Mouse (Mus musculus) embryonic facial prominence, embryonic 11.5 days (tissue): ENCODE measurements around the gene Bst2. TPM values are rescaled to one million over a fixed set of nuclear protein-coding genes. Genes with fewer than 3 reads are reported as not detected.
A peak's percentile ranks its signal among the peaks of the same experiment; 100 is the strongest.

Experiments used
- ATAC-seq: fragments of 200-750 bp; cut with Nextera tagmentation; replicated peaks from 2 replicates; pipeline ENCODE4 v1.8.0; 2017; ENCODE audit warnings: low read depth; ENCODE audit not compliant: insufficient number of reproducible peaks, low FRiP score, low TSS enrichment
- DNase-seq: peaks from one replicate; pipeline ENCODE4 v3.0.0-alpha.2; 2015; ENCODE audit warnings: low spot score
- H3K27ac ChIP-seq: fragments of 300-500 bp; sonication (generic); replicated peaks from 2 replicates; pipeline ENCODE4 v1.5.1; 2014; ENCODE audit warnings: mild to moderate bottlenecking, low read depth, low read length, control low read depth
- H3K27me3 ChIP-seq: fragments of 300-500 bp; sonication (generic); 2 replicates; pipeline ENCODE4 v1.6.1; 2014; ENCODE audit warnings: mild to moderate bottlenecking, low read length, moderate library complexity, mixed read lengths; ENCODE audit not compliant: control insufficient read depth, insufficient read depth
- H3K36me3 ChIP-seq: fragments of 300-500 bp; sonication (generic); replicated peaks from 2 replicates; pipeline ENCODE4 v1.6.1; 2014; ENCODE audit warnings: low read depth, mild to moderate bottlenecking, low read length, moderate library complexity, mixed read lengths; ENCODE audit not compliant: control insufficient read depth, insufficient read depth
- H3K4me1 ChIP-seq: fragments of 300-500 bp; sonication (generic); 2 replicates; pipeline ENCODE4 v1.6.1; 2014; ENCODE audit warnings: low read length, mixed read lengths; ENCODE audit not compliant: control insufficient read depth, insufficient read depth
- H3K4me2 ChIP-seq: fragments of 300-500 bp; sonication (generic); 2 replicates; pipeline ENCODE4 v1.6.1; 2014; ENCODE audit warnings: low read depth, mild to moderate bottlenecking, control low read depth, low read length, moderate library complexity
- H3K4me3 ChIP-seq: fragments of 300-500 bp; sonication (generic); 2 replicates; pipeline ENCODE4 v1.5.1; 2014; ENCODE audit warnings: low read depth, low read length, control low read depth
- H3K9ac ChIP-seq: fragments of 300-500 bp; sonication (generic); replicated peaks from 2 replicates; pipeline ENCODE4 v1.6.1; 2014; ENCODE audit warnings: mild to moderate bottlenecking, control low read depth, low read length
- H3K9me3 ChIP-seq: fragments of 300-500 bp; sonication (generic); replicated peaks from 2 replicates; pipeline ENCODE4 v1.6.1; 2016; ENCODE audit warnings: mild to moderate bottlenecking, low read length, inconsistent platforms, mixed read lengths; ENCODE audit not compliant: control insufficient read depth
- WGBS: fragments of 180-500 bp; shearing (Covaris S2); extraction: QIAGEN DNeasy Blood & Tissue Kit; methylation state at CpG from one replicate; pipeline ENCODE4 v1.1.7; 2014; 5-methylcytosine and 5-hydroxymethylcytosine counted together
- polyA plus RNA-seq: library from polyadenylated mRNA; unstranded; fragments of >200 nt; fragmentation: Nextera tagmentation; extraction: Ambion mirVana; gene quantifications from 2 replicates; pipeline ENCODE4 v1.2.1, GENCODE M21; 2014

Gene Bst2
- polyA plus RNA-seq, 1 experiment from 2014 or later: 4.3 TPM

GRCm38 (mm10) chr8:71558071-71558957, 21.1 kb upstream of the Bst2 start, which contains the start of gene Tmem221:
Gene Tmem221, minus strand, starts transcription at chr8:71558871.
- H3K36me3 ChIP-seq: no peaks in the 10 kb centered on the region
- H3K9me3 ChIP-seq: no peaks in the 10 kb centered on the region
- H3K27me3 ChIP-seq: peaks cover 61% of the 10 kb centered on the region
- H3K27ac ChIP-seq: no peak within 1 kb of the TSS
- peaks cover 6% of the 10 kb centered on the region; the same call in 1 of the 2 replicates for H3K4me1 ChIP-seq
- peak within 1 kb of the TSS; percentile 37 for H3K4me3 ChIP-seq
- H3K4me2 ChIP-seq: peak within 1 kb of the TSS; percentile 57
- DNase-seq: no peak
- ATAC-seq: no peak
- peak within 1 kb of the TSS; percentile 41; the same call in 1 of the 2 replicates for H3K9ac ChIP-seq
- 4% methylated on average over 70 of the region's 70 CpGs for WGBS

- Histone ChIP-seq H3K9me3 (no peaks in the 10 kb centered on the region), H3K36me3 (no peaks in the 10 kb centered on the region), H3K4me1 (peaks cover 6% of the 10 kb centered on the region; the same call in 1 of the 2 replicates), H3K4me3 (no peak overlapping the region), H3K4me2 (no peak overlapping the region), H3K9ac (no peak overlapping the region), H3K27ac (no peak overlapping the region), H3K27me3 (peaks cover 32% of the 10 kb centered on the region)
- ATAC-seq (no peak), DNase-seq (no peak)
- WGBS: 85% methylated on average over 2 of the region's 2 CpGs
Observed at GRCm38 (mm10) chr8:71554644-71555043, 17.4 kb upstream of the Bst2 start.

- no peak overlapping the region for H3K27ac ChIP-seq
- no peak overlapping the region for H3K4me2 ChIP-seq
- no peaks in the 10 kb centered on the region for H3K36me3 ChIP-seq
- WGBS: 75% methylated on average over 6 of the region's 6 CpGs
- H3K9me3 ChIP-seq: no peaks in the 10 kb centered on the region
- H3K4me1 ChIP-seq: peaks cover 5% of the 10 kb centered on the region; the same call in 1 of the 2 replicates
- H3K27me3 ChIP-seq: peaks cover 25% of the 10 kb centered on the region
- no peak overlapping the region for H3K9ac ChIP-seq
- DNase-seq (no peak), ATAC-seq (no peak)
- no peak overlapping the region for H3K4me3 ChIP-seq
Observed at GRCm38 (mm10) chr8:71554001-71554400, 16.7 kb upstream of the Bst2 start.

GRCm38 (mm10) chr8:71552770-71553169, 15.5 kb upstream of the Bst2 start:
- 45% methylated on average over 6 of the region's 6 CpGs for WGBS
- Histone ChIP-seq H3K4me2 (no peak overlapping the region), H3K4me1 (no peaks in the 10 kb centered on the region; the same call in 1 of the 2 replicates), H3K27me3 (peaks cover 13% of the 10 kb centered on the region), H3K9me3 (no peaks in the 10 kb centered on the region), H3K27ac (no peak overlapping the region), H3K4me3 (no peak overlapping the region), H3K36me3 (no peaks in the 10 kb centered on the region), H3K9ac (no peak overlapping the region)
- no peak for ATAC-seq
- no peak for DNase-seq

- 63% methylated on average over 7 of the region's 7 CpGs for WGBS
- Histone ChIP-seq H3K9me3 (no peaks in the 10 kb centered on the region), H3K4me1 (no peaks in the 10 kb centered on the region; the same call in 1 of the 2 replicates), H3K9ac (no peak overlapping the region), H3K4me2 (no peak overlapping the region), H3K4me3 (no peak overlapping the region), H3K27me3 (no peaks in the 10 kb centered on the region; the same call in 1 of the 2 replicates), H3K27ac (no peak overlapping the region), H3K36me3 (no peaks in the 10 kb centered on the region)
- no peak for ATAC-seq
- no peak for DNase-seq
Observed at GRCm38 (mm10) chr8:71550754-71551153, 13.5 kb upstream of the Bst2 start.

- no peak for DNase-seq
- H3K9ac ChIP-seq: no peak overlapping the region
- H3K27ac ChIP-seq: no peak overlapping the region
- H3K9me3 ChIP-seq: no peaks in the 10 kb centered on the region
- H3K4me3 ChIP-seq: no peak overlapping the region
- WGBS: 90% methylated on average over 7 of the region's 7 CpGs
- no peak for ATAC-seq
- H3K4me2 ChIP-seq: no peak overlapping the region
- H3K27me3 ChIP-seq: no peaks in the 10 kb centered on the region
- no peaks in the 10 kb centered on the region for H3K36me3 ChIP-seq
- no peaks in the 10 kb centered on the region; the same call in 1 of the 2 replicates for H3K4me1 ChIP-seq
Observed at GRCm38 (mm10) chr8:71547590-71547989, 10.3 kb upstream of the Bst2 start.

GRCm38 (mm10) chr8:71545053-71545452, 7.8 kb upstream of the Bst2 start:
- no peak overlapping the region for H3K4me3 ChIP-seq
- 89% methylated on average over 11 of the region's 11 CpGs for WGBS
- DNase-seq (no peak), ATAC-seq (no peak)
- no peak overlapping the region for H3K9ac ChIP-seq
- no peak overlapping the region for H3K27ac ChIP-seq
- no peaks in the 10 kb centered on the region for H3K9me3 ChIP-seq
- H3K4me2 ChIP-seq: no peak overlapping the region
- no peaks in the 10 kb centered on the region for H3K27me3 ChIP-seq
- no peaks in the 10 kb centered on the region for H3K36me3 ChIP-seq
- no peaks in the 10 kb centered on the region for H3K4me1 ChIP-seq

- Histone ChIP-seq H3K9ac (no peak overlapping the region), H3K4me3 (peak overlapping the region; percentile 80; the same call in 1 of the 2 replicates), H3K9me3 (no peaks in the 10 kb centered on the region), H3K27ac (no peak overlapping the region), H3K4me2 (no peak overlapping the region; the same call in none of the 2 replicates), H3K36me3 (no peaks in the 10 kb centered on the region), H3K27me3 (no peaks in the 10 kb centered on the region), H3K4me1 (no peaks in the 10 kb centered on the region)
- no peak for DNase-seq
- no peak for ATAC-seq
- 91% methylated on average over 9 of the region's 9 CpGs for WGBS
Observed at GRCm38 (mm10) chr8:71543755-71544154, 6.5 kb upstream of the Bst2 start.
